Mouse (Mus musculus) subcutaneous adipose tissue, adult 2 months (tissue): ENCODE data around the gene Zfp157. TPM values are rescaled to one million over a fixed set of nuclear protein-coding genes. Genes with fewer than 3 reads are reported as not detected.

Source experiments
- polyA plus RNA-seq: library from polyadenylated mRNA; depleted of rRNA; stranded (reverse); fragments of >200 nt; gene quantifications from 2 replicates; pipeline ENCODE4 v1.2.3, GENCODE M21; 2012; ENCODE audit warnings: low replicate concordance; rRNA removed

Gene Zfp157
- 3.6 and 6.4 TPM in 2 replicates for polyA plus RNA-seq

GRCm38 (mm10) chr5:138441286-138442194, at the start of gene Zfp157:
Gene Zfp157 (plus strand): TSS chr5:138441468.

Other genes starting within 250 kb of the Zfp157 start
- gene Mblac1, start 247.2 kb upstream of the Zfp157 start, polyA plus RNA-seq, result 7.2 and 8.4 TPM in 2 replicates
- gene Nxpe5, start 215.6 kb upstream of the Zfp157 start, polyA plus RNA-seq, result 3.7 and 5.3 TPM in 2 replicates
- gene Lamtor4, start 186.0 kb upstream of the Zfp157 start, polyA plus RNA-seq, result 232 and 331 TPM in 2 replicates
- 38.8 and 71.4 TPM in 2 replicates for gene BC037034, start 177.4 kb upstream of the Zfp157 start, polyA plus RNA-seq
- gene Gal3st4, start 168.6 kb upstream of the Zfp157 start, polyA plus RNA-seq, result 0.80 and 5.2 TPM in 2 replicates
- gene Gm43720, start 161.5 kb upstream of the Zfp157 start, polyA plus RNA-seq, result 0.01 TPM in 1 of 2 replicates, not detected in the other
- 6.5 and 27.6 TPM in 2 replicates for gene Gpc2, start 161.5 kb upstream of the Zfp157 start, polyA plus RNA-seq
- 1.2 and 1.4 TPM in 2 replicates for gene Stag3, start 161.2 kb upstream of the Zfp157 start, polyA plus RNA-seq
- 0.29 and 2.0 TPM in 2 replicates for gene Pvrig, start 99.5 kb upstream of the Zfp157 start, polyA plus RNA-seq
- gene 1700123K08Rik, start 123.2 kb downstream of the Zfp157 start, polyA plus RNA-seq, result not detected in 2 replicates
- 8.7 and 12.5 TPM in 2 replicates for gene Zfp68, start 178.3 kb downstream of the Zfp157 start, polyA plus RNA-seq
- 1.7 and 3.7 TPM in 2 replicates for gene A430033K04Rik, start 181.4 kb downstream of the Zfp157 start, polyA plus RNA-seq